Mouse (Mus musculus) megakaryocyte, adult 5-6 weeks (primary cell): Measurements from ENCODE around the gene Setd3. TPM values are rescaled to one million over a fixed set of nuclear protein-coding genes. Genes with fewer than 3 reads are reported as not detected.
A peak's percentile ranks its signal among the peaks of the same experiment; 100 is the strongest.
"Not testable (repeated sequence)": the region's sequence is repeated elsewhere in the genome, so short reads cannot be mapped to it uniquely, and the experiment has no call there.

Experiments
- ATAC-seq: 2 replicates; pipeline ENCODE4 v1.8.0; 2016; ENCODE audit warnings: mild to moderate bottlenecking, inconsistent platforms; ENCODE audit not compliant: poor library complexity, severe bottlenecking
- total RNA-seq, 2 experiments: library from RNA; stranded (forward) in 1 of 2; stranded (reverse) in 1 of 2; fragments of 153-499, 151-499 nt in 1 of 2; fragments of 221-1000, 200-1000 nt in 1 of 2; gene quantifications; 2 replicates each; pipeline versions ENCODE4 v1.2.3 to v1.2.4; 2015 to 2017

Setd3 gene
- total RNA-seq, 2 experiments from 2014 or later: 60.3 to 109 TPM

GRCm38 (mm10) chr12:108149764-108150163 is 29.4 kb downstream of the Setd3 start:
- ATAC-seq: no peak

- no peak for ATAC-seq
Measured at GRCm38 (mm10) chr12:108145198-108145597, 33.9 kb downstream of the Setd3 start.

- ATAC-seq: no peak
Measured at GRCm38 (mm10) chr12:108143624-108144498, 35.3 kb downstream of the Setd3 start.

GRCm38 (mm10) chr12:108135610-108136208 is 43.4 kb downstream of the Setd3 start:
- ATAC-seq: no peak

DNA sequence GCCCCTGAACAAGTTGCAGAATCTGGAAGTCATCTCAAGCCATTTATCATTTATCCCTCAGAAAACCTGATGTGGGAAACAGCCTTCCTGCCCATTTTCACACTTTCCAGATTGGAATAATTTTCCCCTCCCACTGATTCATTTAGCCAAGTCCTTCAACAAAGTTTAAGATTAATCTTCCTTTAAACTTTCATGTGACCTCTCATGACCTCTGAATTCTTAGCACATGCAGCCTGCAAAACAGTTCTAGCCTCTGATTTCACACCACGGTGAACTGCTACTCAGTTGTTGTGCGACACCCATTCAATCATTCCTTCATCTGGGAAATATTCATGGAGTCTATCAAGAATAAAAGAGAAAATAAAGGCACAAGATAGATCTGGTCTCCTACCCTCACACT is 45.9 kb downstream of the Setd3 start:
- no peak for ATAC-seq

- no peak for ATAC-seq
Measured at GRCm38 (mm10) chr12:108132450-108133070, 46.6 kb downstream of the Setd3 start.

DNA sequence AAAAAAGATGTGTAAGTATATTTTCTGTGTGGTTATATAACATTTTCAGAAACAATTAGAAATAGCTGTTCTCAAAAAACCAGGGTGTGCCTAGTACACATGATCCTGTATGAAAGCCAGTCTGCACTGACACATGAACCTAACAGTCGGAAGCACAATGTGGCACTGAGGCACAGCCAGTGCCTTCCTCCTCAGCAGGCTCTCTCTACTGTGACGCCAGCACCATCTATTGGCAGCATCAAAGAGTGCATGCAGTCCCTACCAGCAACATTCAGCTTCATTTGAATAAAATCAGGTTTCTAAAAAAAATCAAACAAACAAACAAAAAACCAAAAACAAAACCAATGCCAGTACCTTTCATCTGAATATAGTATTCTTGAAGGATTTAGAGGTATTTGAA is 57.8 kb downstream of the Setd3 start:
- ATAC-seq: peak; percentile 88

GRCm38 (mm10) chr12:108120434-108120833 is 58.7 kb downstream of the Setd3 start:
- ATAC-seq: no peak

- ATAC-seq: no peak
Measured at GRCm38 (mm10) chr12:108119930-108120329, 59.2 kb downstream of the Setd3 start.

DNA sequence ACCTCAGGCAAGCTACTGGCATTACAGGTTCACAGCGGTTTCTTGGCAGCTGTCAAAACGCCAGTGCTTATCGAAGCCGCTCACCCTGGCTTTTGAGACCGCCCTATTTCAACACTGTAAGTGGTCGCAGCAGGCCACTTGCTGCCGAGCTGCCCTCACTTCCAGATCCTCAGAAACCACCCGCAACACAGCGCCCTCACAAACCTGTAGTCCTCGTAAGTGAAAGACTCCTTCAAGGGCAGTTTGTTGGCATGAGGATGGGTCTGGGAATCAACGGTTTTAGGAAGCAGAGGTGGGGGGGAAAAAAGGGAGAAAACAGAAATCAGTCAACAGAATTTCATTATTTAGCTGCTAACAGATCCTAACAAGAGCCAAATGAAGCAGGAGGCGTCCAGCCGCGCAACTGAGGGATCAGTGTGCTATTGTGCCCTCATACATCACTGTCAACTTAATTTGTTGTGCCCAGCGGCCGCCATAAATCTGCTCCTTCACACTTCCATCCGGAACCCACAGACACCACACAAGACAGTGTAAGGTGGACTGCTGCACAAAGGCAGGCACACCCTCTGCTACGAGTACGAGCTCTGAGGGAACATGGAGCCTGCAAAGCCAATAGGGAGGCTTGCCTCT is 60.1 kb downstream of the Setd3 start:
- ATAC-seq: no peak

GRCm38 (mm10) chr12:108118503-108118901 is 60.6 kb downstream of the Setd3 start:
- ATAC-seq: no peak

DNA sequence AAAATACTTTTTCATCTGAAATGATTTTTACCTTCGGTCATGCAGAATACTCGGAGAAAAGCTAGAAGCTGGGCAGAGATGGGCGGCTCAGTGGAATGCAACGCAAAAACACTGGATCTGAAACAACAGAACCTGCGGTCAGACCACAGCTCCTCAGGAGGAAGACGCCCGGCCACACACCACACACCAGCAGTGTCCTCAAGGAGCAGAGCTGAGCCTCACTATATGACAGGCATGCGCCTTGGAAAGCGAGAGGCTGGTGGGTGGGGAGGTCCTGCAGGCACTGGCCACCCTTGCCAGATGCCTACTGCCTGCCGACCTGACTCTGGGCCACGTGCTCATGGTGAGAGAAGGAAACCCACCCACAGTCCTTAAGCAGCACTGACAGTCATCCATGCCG is 67.9 kb downstream of the Setd3 start:
- no peak for ATAC-seq

DNA sequence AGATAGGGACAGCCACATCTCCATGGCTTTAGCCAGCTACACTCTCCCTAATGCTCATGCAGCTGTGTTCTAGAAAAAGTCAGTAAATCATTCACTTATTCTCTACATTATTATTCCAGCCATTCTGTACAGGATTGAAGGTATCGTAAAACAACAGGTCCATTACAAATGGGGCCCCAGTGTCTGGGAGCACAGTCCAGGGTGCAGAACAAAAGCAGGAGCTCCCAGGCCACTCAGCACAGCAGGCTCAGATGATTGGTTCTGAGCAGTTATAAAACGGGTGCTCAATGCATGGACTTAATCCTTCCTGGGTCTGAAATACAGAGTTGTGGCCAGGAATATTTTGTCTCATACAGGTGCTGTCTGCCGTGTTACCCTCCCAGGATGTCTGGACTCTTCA is 68.4 kb downstream of the Setd3 start:
- ATAC-seq: no peak

- no peak for ATAC-seq
Measured at GRCm38 (mm10) chr12:108109732-108110131, 69.4 kb downstream of the Setd3 start.

- not testable (repeated sequence) for ATAC-seq
Measured at GRCm38 (mm10) chr12:108108591-108108990, 70.5 kb downstream of the Setd3 start.

GRCm38 (mm10) chr12:108103292-108103691 is 75.8 kb downstream of the Setd3 start:
- 0 out of 2 replicates have a peak, but pooled peaks have one; percentile 35 for ATAC-seq

GRCm38 (mm10) chr12:108102119-108102518 is 77.0 kb downstream of the Setd3 start:
- ATAC-seq: no peak

- ATAC-seq: no peak
Measured at GRCm38 (mm10) chr12:108100181-108100580, 78.9 kb downstream of the Setd3 start.

- no peak; the same call in 1 of the 2 replicates for ATAC-seq
Measured at GRCm38 (mm10) chr12:108098201-108098980, 80.7 kb downstream of the Setd3 start.

- ATAC-seq: no peak
Measured at GRCm38 (mm10) chr12:108097643-108098042, 81.5 kb downstream of the Setd3 start.
